Mouse (Mus musculus): ENCODE results near the gene Snx29.

The Snx29 gene

GRCm38 (mm10) chr16:11694386-11694785 is 371.7 kb downstream of the Snx29 start:
- DNase-seq = no peak

- DNase-seq = no peak
Observed at GRCm38 (mm10) chr16:11696767-11697166, 374.1 kb downstream of the Snx29 start.

- DNase-seq = peak; percentile 27
Observed at GRCm38 (mm10) chr16:11697710-11698357, 375.1 kb downstream of the Snx29 start.

GRCm38 (mm10) chr16:11701579-11701978 is 378.9 kb downstream of the Snx29 start:
- DNase-seq = no peak

GRCm38 (mm10) chr16:11704096-11704495 is 381.4 kb downstream of the Snx29 start:
- DNase-seq = no peak

GRCm38 (mm10) chr16:11705456-11705855 is 382.7 kb downstream of the Snx29 start:
- DNase-seq = no peak

- DNase-seq = no peak
Observed at GRCm38 (mm10) chr16:11708097-11708496, 385.4 kb downstream of the Snx29 start.

GRCm38 (mm10) chr16:11709382-11709781 is 386.7 kb downstream of the Snx29 start:
- no peak for DNase-seq

- no peak for DNase-seq
Observed at GRCm38 (mm10) chr16:11709999-11710667, 387.4 kb downstream of the Snx29 start.

GRCm38 (mm10) chr16:11713265-11713865 is 390.7 kb downstream of the Snx29 start:
- DNase-seq = no peak

GRCm38 (mm10) chr16:11716932-11717331 is 394.2 kb downstream of the Snx29 start:
- no peak for DNase-seq

- no peak for DNase-seq
Observed at GRCm38 (mm10) chr16:11725901-11726300, 403.2 kb downstream of the Snx29 start.

- no peak for DNase-seq
Observed at GRCm38 (mm10) chr16:11727331-11727730, 404.6 kb downstream of the Snx29 start.

GRCm38 (mm10) chr16:11728131-11728530 is 405.4 kb downstream of the Snx29 start:
- DNase-seq = no peak

GRCm38 (mm10) chr16:11728627-11729026 is 405.9 kb downstream of the Snx29 start:
- no peak for DNase-seq

GRCm38 (mm10) chr16:11729111-11729510 is 406.4 kb downstream of the Snx29 start:
- no peak for DNase-seq

GRCm38 (mm10) chr16:11729815-11730214 is 407.1 kb downstream of the Snx29 start:
- no peak for DNase-seq

- DNase-seq = no peak
Observed at GRCm38 (mm10) chr16:11731014-11731535, 408.4 kb downstream of the Snx29 start.

GRCm38 (mm10) chr16:11738341-11738740 is 415.6 kb downstream of the Snx29 start:
- DNase-seq = no peak

GRCm38 (mm10) chr16:11741951-11742350 is 419.2 kb downstream of the Snx29 start:
- DNase-seq = no peak

GRCm38 (mm10) chr16:11742351-11742750 is 419.6 kb downstream of the Snx29 start:
- DNase-seq = no peak

GRCm38 (mm10) chr16:11743013-11743412 is 420.3 kb downstream of the Snx29 start:
- DNase-seq = no peak

- DNase-seq = no peak
Observed at GRCm38 (mm10) chr16:11743724-11744123, 421.0 kb downstream of the Snx29 start.

- DNase-seq = no peak
Observed at GRCm38 (mm10) chr16:11746036-11746435, 423.3 kb downstream of the Snx29 start.
